Mouse (Mus musculus) lung, postnatal 0 days (tissue): ENCODE data around the gene Trim13. TPM values are rescaled to one million over a fixed set of nuclear protein-coding genes. Genes with fewer than 3 reads are reported as not detected.
"Not testable (repeated sequence)": the region's sequence is repeated elsewhere in the genome, so short reads cannot be mapped to it uniquely, and the experiment has no call there.

ENCODE experiments used
- ATAC-seq: fragments of 200-750 bp; cut with Nextera tagmentation; 2 replicates; pipeline ENCODE4 v1.8.0; 2017; ENCODE audit warnings: moderate library complexity
- DNase-seq: peaks from one replicate; pipeline ENCODE4 v3.0.0-alpha.2; 2016; ENCODE audit warnings: low spot score
- H3K27ac ChIP-seq: fragments of 300-500 bp; sonication (generic); 2 replicates; pipeline ENCODE4 v1.5.1; 2014; ENCODE audit warnings: antibody characterized with exemption, mild to moderate bottlenecking, low read length, mixed read lengths
- H3K27me3 ChIP-seq: fragments of 300-500 bp; sonication (generic); replicated peaks from 2 replicates; pipeline ENCODE4 v1.6.1; 2014; ENCODE audit warnings: low read length, mixed read lengths; ENCODE audit not compliant: insufficient read depth
- H3K36me3 ChIP-seq: fragments of 300-500 bp; sonication (generic); 2 replicates; pipeline ENCODE4 v1.6.1; 2014; ENCODE audit warnings: low read length, mixed read lengths; ENCODE audit not compliant: insufficient read depth
- H3K4me1 ChIP-seq: fragments of 300-500 bp; sonication (generic); 2 replicates; pipeline ENCODE4 v1.6.1; 2014; ENCODE audit warnings: antibody characterized with exemption, low read depth, low read length, mixed read lengths; ENCODE audit not compliant: insufficient read depth
- H3K4me2 ChIP-seq: fragments of 300-500 bp; sonication (generic); replicated peaks from 2 replicates; pipeline ENCODE4 v1.6.1; 2014; ENCODE audit warnings: low read depth, mild to moderate bottlenecking, low read length, moderate library complexity, mixed read lengths
- H3K4me3 ChIP-seq: fragments of 300-500 bp; sonication (generic); 2 replicates; pipeline ENCODE4 v1.5.1; 2014; ENCODE audit warnings: low read depth, low read length
- H3K9ac ChIP-seq: fragments of 300-500 bp; sonication (generic); replicated peaks from 2 replicates; pipeline ENCODE4 v1.6.1; 2014; ENCODE audit warnings: low read depth, mild to moderate bottlenecking
- H3K9me3 ChIP-seq: fragments of 300-500 bp; sonication (generic); 2 replicates; pipeline ENCODE4 v1.6.1; 2016; ENCODE audit warnings: low read length, mixed read lengths
- CTCF ChIP-seq: IDR thresholded peaks from 2 replicates; pipeline ENCODE4 v1.5.1; 2016; ENCODE audit warnings: antibody characterized with exemption, mild to moderate bottlenecking
- EP300 ChIP-seq: IDR thresholded peaks from 2 replicates; pipeline ENCODE4 v1.6.1; 2016; ENCODE audit warnings: antibody characterized with exemption, mild to moderate bottlenecking, control low read depth
- WGBS: fragments of 180-500 bp; shearing (Covaris S2); extraction: QIAGEN DNeasy Blood & Tissue Kit; methylation state at CpG from one replicate; pipeline ENCODE4 v1.1.7; 2014; 5-methylcytosine and 5-hydroxymethylcytosine counted together
- polyA plus RNA-seq: library from polyadenylated mRNA; unstranded; fragments of >200 nt; fragmentation: Nextera tagmentation; extraction: Ambion mirVana; gene quantifications from 2 replicates; pipeline ENCODE4 v1.2.1, GENCODE M21; 2015

Gene Trim13
- polyA plus RNA-seq = 23.4 and 24.4 TPM in 2 replicates

GRCm38 (mm10) chr14:61597968-61598367 is at the start of gene Trim13:
Trim13 (plus strand) TSS chr14:61598247.
- ATAC-seq = no peak

GRCm38 (mm10) chr14:61548614-61549013 is 49.4 kb upstream of the Trim13 start:
- no peak overlapping the region for H3K4me3 ChIP-seq
- no peaks in the 10 kb centered on the region for H3K27me3 ChIP-seq
- H3K36me3 ChIP-seq = no peaks in the 10 kb centered on the region
- TF ChIP-seq CTCF = no peak
- TF ChIP-seq EP300 = peak; percentile 63
- 65% methylated on average over 1 of the region's 1 CpGs for WGBS
- peak; percentile 47 for ATAC-seq
- H3K9me3 ChIP-seq = no peaks in the 10 kb centered on the region
- H3K9ac ChIP-seq = no peak overlapping the region
- no peak overlapping the region for H3K27ac ChIP-seq
- no peak for DNase-seq
- H3K4me2 ChIP-seq = no peak overlapping the region
- no peaks in the 10 kb centered on the region for H3K4me1 ChIP-seq

More at GRCm38 (mm10) chr14:61597968-61598367, at the start of gene Trim13:
- Histone ChIP-seq H3K36me3 (no peaks in the 10 kb centered on the region), H3K4me1 (peaks cover 8% of the 10 kb centered on the region; the same call in 1 of the 2 replicates), H3K27ac (no peak within 1 kb of the TSS), H3K9ac (no peak within 1 kb of the TSS), H3K4me3 (peak within 1 kb of the TSS; percentile 80), H3K27me3 (no peaks in the 10 kb centered on the region), H3K9me3 (no peaks in the 10 kb centered on the region), H3K4me2 (peak within 1 kb of the TSS; percentile 66)
- no peak for DNase-seq
- 59% methylated on average over 5 of the region's 5 CpGs for WGBS
- TF ChIP-seq EP300 = no peak
- TF ChIP-seq CTCF = no peak

DNA sequence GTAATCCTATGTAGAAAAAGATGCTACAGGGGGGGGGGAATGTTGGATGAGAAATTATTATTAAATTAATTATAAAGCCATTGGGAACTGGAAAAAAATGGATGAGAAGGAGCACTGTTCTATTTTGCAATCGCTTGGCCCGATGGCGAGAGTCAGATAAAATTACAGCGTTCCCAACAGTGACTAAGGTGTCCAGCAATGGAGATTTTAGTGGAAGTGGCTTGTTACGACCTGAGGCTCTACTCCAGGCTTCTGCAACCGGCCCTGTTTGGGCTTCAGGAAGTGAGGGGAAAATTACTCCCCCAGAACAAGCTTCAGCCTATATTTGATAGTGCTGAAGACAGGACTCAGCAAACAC is 42.1 kb upstream of the Trim13 start:
- no peak; the same call in 1 of the 2 replicates for ATAC-seq
- 9% methylated on average over 6 of the region's 6 CpGs for WGBS

GRCm38 (mm10) chr14:61556289-61557147 is 41.5 kb upstream of the Trim13 start, which contains the start of gene Spryd7:
Spryd7 (minus strand) TSS chr14:61556886.
- Histone ChIP-seq H3K9me3 (no peaks in the 10 kb centered on the region), H3K4me2 (peak within 1 kb of the TSS; percentile 83), H3K9ac (peak within 1 kb of the TSS; percentile 62), H3K27me3 (no peaks in the 10 kb centered on the region), H3K36me3 (no peaks in the 10 kb centered on the region), H3K4me3 (peak within 1 kb of the TSS; percentile 72), H3K4me1 (no peaks in the 10 kb centered on the region), H3K27ac (peak within 1 kb of the TSS; percentile 88)
- TF ChIP-seq CTCF = peak; percentile 37
- TF ChIP-seq EP300 = no peak
- DNase-seq (peak; percentile 100), ATAC-seq (peak; percentile 98)
- WGBS = under 1% methylated on average over 71 of the region's 72 CpGs

More for the DNA sequence above, 42.1 kb upstream of the Trim13 start:
- peak overlapping the region; percentile 62 for H3K9ac ChIP-seq
- TF ChIP-seq CTCF (no peak), EP300 (no peak)
- H3K4me1 ChIP-seq = no peaks in the 10 kb centered on the region
- no peaks in the 10 kb centered on the region for H3K36me3 ChIP-seq
- peak overlapping the region; percentile 72 for H3K4me3 ChIP-seq
- H3K4me2 ChIP-seq = peak overlapping the region; percentile 83
- no peak for DNase-seq
- H3K27ac ChIP-seq = peak overlapping the region; percentile 88
- no peaks in the 10 kb centered on the region for H3K27me3 ChIP-seq
- H3K9me3 ChIP-seq = no peaks in the 10 kb centered on the region

DNA sequence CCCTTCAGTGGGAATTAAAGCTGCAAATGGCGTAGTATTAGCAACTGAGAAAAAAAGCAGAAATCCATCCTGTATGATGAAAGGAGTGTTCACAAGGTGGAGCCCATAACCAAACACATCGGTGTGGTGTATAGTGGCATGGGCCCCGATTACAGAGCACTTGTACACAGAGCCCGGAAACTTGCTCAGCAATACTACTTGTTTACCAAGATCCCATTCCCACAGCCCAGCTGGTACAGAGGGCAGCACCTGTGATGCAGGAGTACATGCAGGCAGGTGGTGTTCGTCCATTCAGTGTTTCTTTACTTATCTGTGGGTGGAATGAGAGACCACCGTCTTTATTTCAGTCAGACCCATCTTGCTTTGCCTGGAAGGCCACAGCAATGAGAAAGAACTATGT is 39.1 kb upstream of the Trim13 start:
- 75% methylated on average over 6 of the region's 6 CpGs for WGBS

GRCm38 (mm10) chr14:61559856-61560255 is 38.2 kb upstream of the Trim13 start:
- 39% methylated on average over 3 of the region's 3 CpGs for WGBS
- Histone ChIP-seq H3K4me1 (no peaks in the 10 kb centered on the region), H3K9me3 (no peaks in the 10 kb centered on the region), H3K27me3 (no peaks in the 10 kb centered on the region), H3K36me3 (no peaks in the 10 kb centered on the region), H3K27ac (no peak overlapping the region), H3K9ac (no peak overlapping the region), H3K4me3 (no peak overlapping the region), H3K4me2 (no peak overlapping the region)
- DNase-seq = peak; percentile 54
- no peak for ATAC-seq
- TF ChIP-seq EP300 = no peak

More for the DNA sequence above, 39.1 kb upstream of the Trim13 start:
- H3K27ac ChIP-seq = no peak overlapping the region
- TF ChIP-seq CTCF = no peak
- no peak for TF ChIP-seq EP300
- DNase-seq (no peak), ATAC-seq (no peak)
- H3K4me3 ChIP-seq = no peak overlapping the region
- H3K9ac ChIP-seq = no peak overlapping the region
- H3K27me3 ChIP-seq = no peaks in the 10 kb centered on the region
- H3K4me2 ChIP-seq = no peak overlapping the region
- no peaks in the 10 kb centered on the region for H3K36me3 ChIP-seq
- no peaks in the 10 kb centered on the region for H3K4me1 ChIP-seq
- H3K9me3 ChIP-seq = no peaks in the 10 kb centered on the region

DNA sequence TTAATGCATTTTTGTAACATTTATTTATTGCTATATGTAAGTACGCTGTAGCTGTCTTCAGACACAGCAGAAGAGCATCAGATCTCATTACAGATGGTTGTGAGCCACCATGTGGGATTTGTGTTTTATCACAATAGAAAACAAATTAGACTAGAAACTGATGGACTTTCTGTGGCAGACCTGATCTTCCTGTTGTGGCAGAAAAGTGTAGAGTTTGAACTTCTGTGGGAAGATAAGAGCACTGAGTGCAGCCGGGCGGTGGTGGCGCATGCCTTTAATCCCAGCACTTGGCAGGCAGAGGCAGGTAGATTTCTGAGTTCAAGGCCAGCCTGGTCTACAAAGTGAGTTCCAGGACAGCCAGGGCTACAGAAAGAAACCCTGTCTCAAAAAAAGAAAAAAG is 31.8 kb upstream of the Trim13 start:
- not testable (repeated sequence) for H3K27ac ChIP-seq, DNase-seq, H3K4me2 ChIP-seq, ATAC-seq, H3K36me3 ChIP-seq, H3K4me1 ChIP-seq, H3K4me3 ChIP-seq, H3K9ac ChIP-seq, H3K9me3 ChIP-seq, H3K27me3 ChIP-seq
- 80% methylated on average over 4 of the region's 4 CpGs for WGBS
